Mouse (Mus musculus): ENCODE results near the gene Dnah11.

GRCm38 (mm10) chr12:118078434-118078989, 120.3 kb downstream of the Dnah11 start:
- no peak for TF ChIP-seq POLR2A (IDR thresholded peaks at IDR 0.05; ENCODE audit: extremely low read depth, insufficient read depth, low read length)
- no peak for TF ChIP-seq CTCF (IDR thresholded peaks at IDR 0.05; ENCODE audit: low read depth, low read length)

Data from liver, adult 2 months (tissue).